8 mouse cellular contexts compared by ENCODE assay signal in genomic region chr15:8279929-8280610, GRCm38 (mm10).
A peak's percentile ranks its signal among the peaks of the same experiment; 100 is the strongest.
DNase-seq lines count a peak whose midpoint lies in the region; ATAC-seq and TF ChIP-seq lines count a peak whose summit lies in the region.

No protein-coding gene starts in this region.

- H3K4me3 ChIP-seq in lung, adult 2 months (replicated peaks; ENCODE audit: extremely low read depth, low read depth, low read length), result peak overlapping the region; percentile 56
- peak overlapping the region; percentile 34; the same call in 1 of the 2 replicates for H3K4me3 ChIP-seq in olfactory bulb, adult 2 months (ENCODE audit: insufficient read depth, low read depth, low read length)

- no peaks in the 10 kb centered on the region for H3K4me1 ChIP-seq in lung, adult 2 months (ENCODE audit: control insufficient read depth, insufficient read depth, low read length)
- H3K4me1 ChIP-seq in olfactory bulb, adult 2 months (ENCODE audit: control insufficient read depth, insufficient read depth, low read length), result peaks cover 8% of the 10 kb centered on the region

- TF ChIP-seq POLR2A in lung, adult 2 months (IDR thresholded peaks at IDR 0.05; ENCODE audit: borderline replicate concordance, extremely low read depth, low read depth, low read length), result no peak
- TF ChIP-seq POLR2A in olfactory bulb, adult 2 months (IDR thresholded peaks at IDR 0.05; ENCODE audit: insufficient read depth, low read depth, low read length), result no peak

- no peak overlapping the region for H3K27ac ChIP-seq in olfactory bulb, adult 2 months (ENCODE audit: insufficient read depth, low read depth, low read length)

- peak; percentile 45 for DNase-seq in right cerebral cortex, postnatal 14 days
- DNase-seq in right cerebral cortex, adult 2 months (ENCODE audit: low spot score in 2 of 2), result no peak
- peak; percentile 11 for DNase-seq in cerebellum, adult 9-10 months
- DNase-seq in heart, adult 18-20 months, result peak; percentile 65 to 68
- DNase-seq in kidney, adult 11 months, result peak; percentile 60
- peak; percentile 21 for DNase-seq in lung, adult 2 months

- TF ChIP-seq CTCF in lung, adult 2 months (IDR thresholded peaks at IDR 0.05; ENCODE audit: insufficient read depth, low read length), result no peak
- TF ChIP-seq CTCF in olfactory bulb, adult 2 months (IDR thresholded peaks at IDR 0.05; ENCODE audit: insufficient read depth, low read depth, low read length), result no peak

- WGBS in lung, adult 2 months, result 30% methylated on average over 19 of the region's 20 CpGs
- WGBS in olfactory bulb, adult 2 months, result 36% methylated on average over 19 of the region's 20 CpGs

- no peak for ATAC-seq in erythroid progenitor cell, adult 5-6 weeks (replicated peaks; ENCODE audit: low FRiP score, poor library complexity, severe bottlenecking)

Comparison
In these comparisons a context has a peak if more than half of its experiments do, and no peak if none do; other contexts are left out.
1. DNase-seq: peak in right cerebral cortex, postnatal 14 days (single experiment), cerebellum, adult 9-10 months (single experiment), heart, adult 18-20 months (2 of 2), kidney, adult 11 months (single experiment) and lung, adult 2 months (single experiment); none in right cerebral cortex, adult 2 months (0 of 2).